Mouse (Mus musculus) kidney, adult 8-10 months (tissue): ENCODE measurements around the gene Psd.

Experiments
- DNase-seq, 2 experiments: peaks; one replicate each; pipeline ENCODE4 v3.0.0; 2022

Gene Psd

GRCm38 (mm10) chr19:46338331-46338936 lies 11.5 kb upstream of the Psd start, which contains the start of gene Cuedc2:
TSS of gene Cuedc2 (minus strand) at chr19:46338702.
- DNase-seq = peak; percentile 97 to 99

GRCm38 (mm10) chr19:46337719-46338330 lies 10.9 kb upstream of the Psd start:
- no peak for DNase-seq

GRCm38 (mm10) chr19:46333906-46334305 lies 7.0 kb upstream of the Psd start:
- no peak for DNase-seq

- no peak for DNase-seq
Measured at GRCm38 (mm10) chr19:46332721-46333339, 5.9 kb upstream of the Psd start.

GRCm38 (mm10) chr19:46331936-46332335 lies 5.0 kb upstream of the Psd start:
- DNase-seq = no peak

- DNase-seq = no peak
Measured at GRCm38 (mm10) chr19:46331326-46331725, 4.4 kb upstream of the Psd start.

GRCm38 (mm10) chr19:46330696-46331095 lies 3.7 kb upstream of the Psd start:
- DNase-seq = no peak

- DNase-seq = peak; percentile 77 to 86
Measured at GRCm38 (mm10) chr19:46329951-46330350, 3.0 kb upstream of the Psd start.

GRCm38 (mm10) chr19:46329031-46329641 lies 2.2 kb upstream of the Psd start:
- peak in 1 of 2 experiments; percentile 26 for DNase-seq

GRCm38 (mm10) chr19:46328081-46329030 lies 1.4 kb upstream of the Psd start, which contains the start of gene Fbxl15:
TSS of gene Fbxl15 (plus strand) at chr19:46328184.
- peak; percentile 93 to 94 for DNase-seq

- DNase-seq = no peak
Measured at GRCm38 (mm10) chr19:46327531-46328064, 642 bp upstream of the Psd start.

GRCm38 (mm10) chr19:46326019-46326755 lies 769 bp downstream of the Psd start:
- no peak for DNase-seq

- no peak for DNase-seq
Measured at GRCm38 (mm10) chr19:46324918-46325317, 2.0 kb downstream of the Psd start.

GRCm38 (mm10) chr19:46324366-46324765 lies 2.6 kb downstream of the Psd start:
- DNase-seq = no peak

GRCm38 (mm10) chr19:46323716-46324115 lies 3.2 kb downstream of the Psd start:
- DNase-seq = no peak

GRCm38 (mm10) chr19:46322996-46323572 lies 3.9 kb downstream of the Psd start:
- DNase-seq = no peak

- no peak for DNase-seq
Measured at GRCm38 (mm10) chr19:46322144-46322995, 4.6 kb downstream of the Psd start.

- DNase-seq = no peak
Measured at GRCm38 (mm10) chr19:46321101-46321943, 5.6 kb downstream of the Psd start.
